Mouse (Mus musculus): ENCODE measurements around the gene Thsd4. TPM values are rescaled to one million over a fixed set of nuclear protein-coding genes. Genes with fewer than 3 reads are reported as not detected.

The Thsd4 gene
- polyA plus RNA-seq, 1 experiment from 2014 or later = 11.4 TPM

- no peaks in the 10 kb centered on the region for H3K9me3 ChIP-seq (ENCODE audit: control insufficient read depth)
Observed at GRCm38 (mm10) chr9:60208843-60209242, 313.0 kb downstream of the Thsd4 start.

DNA sequence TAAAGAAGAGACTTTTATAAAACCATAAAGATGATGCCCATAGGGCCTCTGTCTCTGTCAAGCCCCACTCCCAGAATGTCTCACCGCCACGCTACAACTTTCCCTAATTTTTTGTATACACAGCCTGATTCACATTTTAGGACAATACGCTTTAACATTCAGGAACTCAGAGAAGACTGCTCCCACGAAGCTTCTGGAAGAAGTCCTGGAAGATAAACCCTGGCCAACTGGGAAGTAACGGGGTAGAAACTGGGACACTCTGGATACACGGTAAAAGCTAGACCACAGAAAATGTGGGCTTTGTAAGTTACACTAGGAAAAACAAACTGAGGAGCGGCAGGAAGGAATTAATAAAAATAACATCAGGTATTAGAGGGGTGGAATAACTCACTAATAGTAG, 318.7 kb downstream of the Thsd4 start:
- Histone ChIP-seq H3K9me3 (ENCODE audit: control insufficient read depth) (no peaks in the 10 kb centered on the region), H3K9ac (ENCODE audit: low read depth, low read length) (no peak overlapping the region), H3K4me3 (ENCODE audit: low read depth, low read length) (no peak overlapping the region), H3K4me1 (replicated peaks; ENCODE audit: control insufficient read depth, insufficient read depth, low read length) (0 out of 2 replicates have a peak, but pooled peaks cover 2% of the 10 kb centered on the region), H3K36me3 (ENCODE audit: control insufficient read depth, insufficient read depth) (no peaks in the 10 kb centered on the region; the same call in 1 of the 2 replicates), H3K4me2 (replicated peaks; ENCODE audit: low read depth) (no peak overlapping the region), H3K27ac (ENCODE audit: low read depth, low read length) (no peak overlapping the region), H3K27me3 (replicated peaks; ENCODE audit: control insufficient read depth, insufficient read depth, low read length) (no peaks in the 10 kb centered on the region)
- no peak for ATAC-seq
- 76% methylated on average over 7 of the region's 7 CpGs for WGBS
- TF ChIP-seq CTCF (IDR thresholded peaks at IDR 0.05; ENCODE audit: low read depth) = no peak

More at GRCm38 (mm10) chr9:60208843-60209242, 313.0 kb downstream of the Thsd4 start:
- Histone ChIP-seq H3K9ac (ENCODE audit: low read depth, low read length) (no peak overlapping the region), H3K4me1 (replicated peaks; ENCODE audit: control insufficient read depth, insufficient read depth, low read length) (no peaks in the 10 kb centered on the region), H3K27ac (ENCODE audit: low read depth, low read length) (no peak overlapping the region), H3K27me3 (replicated peaks; ENCODE audit: control insufficient read depth, insufficient read depth, low read length) (no peaks in the 10 kb centered on the region), H3K36me3 (ENCODE audit: control insufficient read depth, insufficient read depth) (no peaks in the 10 kb centered on the region), H3K4me3 (ENCODE audit: low read depth, low read length) (no peak overlapping the region), H3K4me2 (replicated peaks; ENCODE audit: low read depth) (no peak overlapping the region)
- WGBS = 92% methylated on average over 1 of the region's 1 CpGs
- no peak for TF ChIP-seq CTCF (IDR thresholded peaks at IDR 0.05; ENCODE audit: low read depth)
- no peak for ATAC-seq

GRCm38 (mm10) chr9:60200436-60200835, 321.4 kb downstream of the Thsd4 start:
- ATAC-seq = no peak

DNA sequence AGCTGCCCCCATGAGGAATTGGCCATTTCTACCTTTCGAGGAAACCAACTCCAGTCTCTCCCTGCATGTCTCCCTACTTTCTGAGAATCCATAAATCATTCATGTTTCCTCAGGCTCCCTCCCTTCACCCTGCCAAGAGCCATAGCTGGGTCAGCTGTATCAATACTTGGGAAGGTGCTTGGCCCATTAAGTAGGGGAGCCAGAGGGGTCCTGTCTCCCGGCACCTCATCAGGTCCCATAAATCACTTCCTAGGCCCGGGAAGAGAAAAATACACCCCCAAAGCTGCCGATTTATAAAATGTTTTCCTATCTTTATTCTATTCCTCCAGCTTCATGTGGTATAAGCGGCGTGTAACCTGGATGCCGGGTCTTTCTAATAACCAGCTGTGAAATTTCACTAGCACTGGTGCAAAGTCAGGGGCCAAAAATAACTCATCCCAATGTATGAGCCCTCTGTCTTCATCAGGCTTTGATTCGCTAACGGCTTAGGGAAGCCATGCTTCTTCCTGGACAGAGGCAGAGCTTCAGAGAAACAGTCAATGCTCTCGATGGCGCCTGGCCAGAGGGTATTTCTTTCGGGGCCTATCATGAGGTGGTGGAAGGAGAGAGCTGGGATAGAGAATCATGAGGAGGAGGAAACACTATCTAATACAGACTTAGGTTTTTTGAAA, 323.2 kb downstream of the Thsd4 start:
- 86% methylated on average over 12 of the region's 12 CpGs for WGBS
- Histone ChIP-seq H3K4me3 (ENCODE audit: low read depth, low read length) (no peak overlapping the region), H3K4me2 (replicated peaks; ENCODE audit: low read depth) (no peak overlapping the region), H3K9me3 (ENCODE audit: control insufficient read depth) (no peaks in the 10 kb centered on the region), H3K9ac (ENCODE audit: low read depth, low read length) (no peak overlapping the region), H3K4me1 (replicated peaks; ENCODE audit: control insufficient read depth, insufficient read depth, low read length) (0 out of 2 replicates have a peak, but pooled peaks cover 2% of the 10 kb centered on the region), H3K27ac (ENCODE audit: low read depth, low read length) (no peak overlapping the region), H3K27me3 (replicated peaks; ENCODE audit: control insufficient read depth, insufficient read depth, low read length) (no peaks in the 10 kb centered on the region), H3K36me3 (ENCODE audit: control insufficient read depth, insufficient read depth) (no peaks in the 10 kb centered on the region; the same call in 1 of the 2 replicates)
- ATAC-seq = no peak
- no peak for TF ChIP-seq CTCF (IDR thresholded peaks at IDR 0.05; ENCODE audit: low read depth)

More at GRCm38 (mm10) chr9:60200436-60200835, 321.4 kb downstream of the Thsd4 start:
- Histone ChIP-seq H3K4me3 (ENCODE audit: low read depth, low read length) (no peak overlapping the region), H3K27me3 (replicated peaks; ENCODE audit: control insufficient read depth, insufficient read depth, low read length) (no peaks in the 10 kb centered on the region), H3K9me3 (ENCODE audit: control insufficient read depth) (no peaks in the 10 kb centered on the region), H3K27ac (ENCODE audit: low read depth, low read length) (no peak overlapping the region), H3K9ac (ENCODE audit: low read depth, low read length) (no peak overlapping the region), H3K36me3 (ENCODE audit: control insufficient read depth, insufficient read depth) (no peaks in the 10 kb centered on the region; the same call in 1 of the 2 replicates), H3K4me2 (replicated peaks; ENCODE audit: low read depth) (no peak overlapping the region), H3K4me1 (replicated peaks; ENCODE audit: control insufficient read depth, insufficient read depth, low read length) (0 out of 2 replicates have a peak, but pooled peaks cover 2% of the 10 kb centered on the region)
- 86% methylated on average over 2 of the region's 2 CpGs for WGBS
- no peak for TF ChIP-seq CTCF (IDR thresholded peaks at IDR 0.05; ENCODE audit: low read depth)

- no peaks in the 10 kb centered on the region for H3K9me3 ChIP-seq (ENCODE audit: control insufficient read depth)
- H3K36me3 ChIP-seq (ENCODE audit: control insufficient read depth, insufficient read depth) = no peaks in the 10 kb centered on the region; the same call in 1 of the 2 replicates
- no peaks in the 10 kb centered on the region for H3K27me3 ChIP-seq (replicated peaks; ENCODE audit: control insufficient read depth, insufficient read depth, low read length)
- 0 out of 2 replicates have a peak, but pooled peaks cover 2% of the 10 kb centered on the region for H3K4me1 ChIP-seq (replicated peaks; ENCODE audit: control insufficient read depth, insufficient read depth, low read length)
- no peak overlapping the region for H3K9ac ChIP-seq (ENCODE audit: low read depth, low read length)
- WGBS = 86% methylated on average over 2 of the region's 2 CpGs
- peak; percentile 71 for TF ChIP-seq CTCF (IDR thresholded peaks at IDR 0.05; ENCODE audit: low read depth)
- H3K4me2 ChIP-seq (replicated peaks; ENCODE audit: low read depth) = no peak overlapping the region
- no peak for ATAC-seq
- H3K4me3 ChIP-seq (ENCODE audit: low read depth, low read length) = no peak overlapping the region
- no peak overlapping the region for H3K27ac ChIP-seq (ENCODE audit: low read depth, low read length)
Observed at GRCm38 (mm10) chr9:60195502-60195901, 326.3 kb downstream of the Thsd4 start.

DNA sequence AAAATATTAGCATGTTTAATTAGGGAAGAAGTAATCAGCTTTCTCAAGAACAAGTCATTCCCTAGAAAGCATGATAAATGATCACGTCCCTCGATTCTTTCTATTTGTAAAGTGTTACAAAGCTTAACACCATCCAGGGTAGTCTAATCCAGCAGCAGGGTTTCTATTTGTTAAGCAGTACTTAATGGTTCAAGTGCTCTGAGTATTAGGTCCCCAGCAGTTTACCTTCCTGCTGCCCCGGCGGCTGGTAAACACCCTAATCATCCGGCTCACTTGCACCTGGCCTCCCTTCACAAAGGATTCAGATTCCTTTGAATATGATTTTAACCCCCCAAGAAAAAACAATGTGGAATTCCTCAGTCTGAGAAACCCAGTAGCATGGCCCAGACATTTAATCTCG, 326.9 kb downstream of the Thsd4 start:
- no peak for ATAC-seq
- Histone ChIP-seq H3K9ac (ENCODE audit: low read depth, low read length) (no peak overlapping the region), H3K4me2 (replicated peaks; ENCODE audit: low read depth) (no peak overlapping the region), H3K4me3 (ENCODE audit: low read depth, low read length) (no peak overlapping the region), H3K4me1 (replicated peaks; ENCODE audit: control insufficient read depth, insufficient read depth, low read length) (0 out of 2 replicates have a peak, but pooled peaks cover 2% of the 10 kb centered on the region), H3K27ac (ENCODE audit: low read depth, low read length) (no peak overlapping the region; the same call in 1 of the 2 replicates), H3K27me3 (replicated peaks; ENCODE audit: control insufficient read depth, insufficient read depth, low read length) (no peaks in the 10 kb centered on the region), H3K9me3 (ENCODE audit: control insufficient read depth) (no peaks in the 10 kb centered on the region), H3K36me3 (ENCODE audit: control insufficient read depth, insufficient read depth) (no peaks in the 10 kb centered on the region; the same call in 1 of the 2 replicates)
- WGBS = 80% methylated on average over 6 of the region's 6 CpGs
- no peak for TF ChIP-seq CTCF (IDR thresholded peaks at IDR 0.05; ENCODE audit: low read depth)
